Mouse (Mus musculus) midbrain, embryonic 16.5 days (tissue): ENCODE data around the gene AU021092. TPM values are rescaled to one million over a fixed set of nuclear protein-coding genes. Genes with fewer than 3 reads are reported as not detected.

Experiments used
- ATAC-seq: fragments of 200-750 bp; cut with Nextera tagmentation; 2 replicates; pipeline ENCODE4 v1.8.0; 2017; ENCODE audit warnings: moderate TSS enrichment
- H3K27ac ChIP-seq: fragments of 300-500 bp; sonication (generic); 2 replicates; pipeline ENCODE4 v1.5.1; 2014; ENCODE audit warnings: mild to moderate bottlenecking, low read length, mixed read lengths
- H3K27me3 ChIP-seq: fragments of 300-500 bp; sonication (generic); 2 replicates; pipeline ENCODE4 v1.6.1; 2014; ENCODE audit warnings: low read depth, low read length, mixed read lengths; ENCODE audit not compliant: control insufficient read depth, insufficient read depth
- H3K36me3 ChIP-seq: fragments of 300-500 bp; sonication (generic); 2 replicates; pipeline ENCODE4 v1.6.1; 2014; ENCODE audit warnings: mild to moderate bottlenecking, low read length, moderate library complexity, mixed read lengths; ENCODE audit not compliant: control insufficient read depth, insufficient read depth
- H3K4me1 ChIP-seq: fragments of 300-500 bp; sonication (generic); 2 replicates; pipeline ENCODE4 v1.6.1; 2014; ENCODE audit warnings: mild to moderate bottlenecking, low read length, mixed read lengths; ENCODE audit not compliant: control insufficient read depth, insufficient read depth
- H3K4me2 ChIP-seq: fragments of 300-500 bp; sonication (generic); 2 replicates; pipeline ENCODE4 v1.6.1; 2014; ENCODE audit warnings: mild to moderate bottlenecking, low read length, mixed read lengths
- H3K4me3 ChIP-seq: fragments of 300-500 bp; sonication (generic); 2 replicates; pipeline ENCODE4 v1.5.1; 2014; ENCODE audit warnings: low read depth, mild to moderate bottlenecking, low read length, moderate library complexity, mixed read lengths
- H3K9ac ChIP-seq: fragments of 300-500 bp; sonication (generic); 2 replicates; pipeline ENCODE4 v1.6.1; 2014; ENCODE audit warnings: low read depth, low read length, mixed read lengths
- H3K9me3 ChIP-seq: fragments of 300-500 bp; sonication (generic); replicated peaks from 2 replicates; pipeline ENCODE4 v1.6.1; 2014; ENCODE audit warnings: mild to moderate bottlenecking, low read length, mixed read lengths; ENCODE audit not compliant: control insufficient read depth, poor library complexity, severe bottlenecking
- WGBS: fragments of 180-500 bp; shearing (Covaris S2); extraction: QIAGEN DNeasy Blood & Tissue Kit; methylation state at CpG from one replicate; pipeline ENCODE4 v1.1.7; 2014; 5-methylcytosine and 5-hydroxymethylcytosine counted together
- polyA plus RNA-seq: library from polyadenylated mRNA; unstranded; fragments of >200 nt; fragmentation: Nextera tagmentation; extraction: Ambion mirVana; gene quantifications from 2 replicates; pipeline ENCODE4 v1.2.1, GENCODE M21; 2015

The AU021092 gene
- polyA plus RNA-seq, 1 experiment from 2014 or later = 16.3 TPM

DNA sequence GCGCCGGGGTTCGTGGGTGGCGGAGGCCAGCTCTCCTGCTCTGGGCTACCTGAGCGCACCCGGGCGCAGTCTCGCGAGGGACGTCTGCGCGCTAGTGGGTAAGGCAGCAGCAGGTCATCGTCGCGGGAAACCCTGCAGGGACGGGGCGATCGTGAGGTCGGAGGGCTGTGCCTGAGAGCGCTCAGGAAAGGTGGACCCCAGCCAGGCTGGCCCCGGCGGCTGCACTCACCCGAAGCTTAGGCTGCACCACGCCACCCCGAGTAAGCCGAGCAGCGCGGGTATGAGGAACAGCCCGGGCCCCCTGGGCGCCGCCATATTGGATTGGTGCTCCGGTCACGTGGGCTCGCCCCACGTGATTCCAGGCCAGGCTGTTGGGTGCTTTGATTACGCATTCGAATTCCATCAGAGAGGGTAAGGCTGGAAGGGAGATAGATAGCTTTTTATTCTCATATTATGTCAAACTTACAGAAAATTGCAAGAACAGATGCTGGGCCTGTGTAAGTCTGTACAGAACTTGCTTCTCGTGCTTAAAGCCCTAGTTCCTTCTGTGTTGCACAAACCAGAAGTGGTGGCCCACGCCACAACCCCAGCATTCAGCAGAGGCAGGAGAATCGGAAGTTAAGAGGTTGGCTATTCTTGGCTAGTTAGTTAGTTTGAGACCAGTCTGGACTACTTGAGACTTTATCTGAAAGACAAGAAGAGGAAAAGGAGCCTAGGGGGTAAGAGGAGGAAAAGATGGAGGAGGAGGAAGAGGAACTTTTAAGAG, 18.2 kb downstream of the AU021092 start, which contains the start of gene Nagpa:
Nagpa (minus strand) TSS at position 345 of the 766 bp plus-strand sequence.
- Histone ChIP-seq H3K9me3 (no peaks in the 10 kb centered on the region), H3K4me2 (peak within 1 kb of the TSS; percentile 92), H3K9ac (peak within 1 kb of the TSS; percentile 73), H3K36me3 (peaks cover 7% of the 10 kb centered on the region; the same call in 1 of the 2 replicates), H3K27ac (no peak within 1 kb of the TSS), H3K4me3 (peak within 1 kb of the TSS; percentile 66), H3K27me3 (no peaks in the 10 kb centered on the region), H3K4me1 (peaks cover 5% of the 10 kb centered on the region; the same call in 1 of the 2 replicates)
- WGBS = 4% methylated on average over 40 of the region's 40 CpGs
- ATAC-seq = peak; percentile 90

DNA sequence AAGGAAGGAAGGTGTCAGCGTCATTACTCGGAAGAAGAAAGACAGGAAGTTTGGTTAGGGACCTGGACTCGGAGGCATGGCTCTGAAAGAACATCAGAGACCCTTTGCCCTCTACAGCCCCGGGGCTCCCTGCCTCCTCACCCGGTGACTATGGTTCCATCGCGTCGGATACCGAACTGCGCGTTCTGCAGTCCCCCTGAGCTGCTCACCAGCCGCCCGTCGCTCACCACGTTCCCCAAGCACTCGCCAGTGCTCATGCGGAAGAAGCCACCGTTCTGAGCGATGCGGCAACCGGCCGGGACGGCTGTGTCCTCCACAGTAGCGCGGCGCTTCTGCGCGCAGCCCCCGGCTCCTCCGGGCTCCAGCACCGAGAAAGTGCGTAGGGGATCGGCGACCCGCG, 18.9 kb downstream of the AU021092 start:
- no peaks in the 10 kb centered on the region for H3K9me3 ChIP-seq
- no peak overlapping the region for H3K27ac ChIP-seq
- H3K4me1 ChIP-seq = peaks cover 5% of the 10 kb centered on the region; the same call in 1 of the 2 replicates
- H3K36me3 ChIP-seq = peaks cover 9% of the 10 kb centered on the region
- ATAC-seq = peak; percentile 61; the same call in 1 of the 2 replicates
- H3K9ac ChIP-seq = peak overlapping the region; percentile 73
- H3K4me3 ChIP-seq = peak overlapping the region; percentile 66
- 1% methylated on average over 36 of the region's 36 CpGs for WGBS
- peak overlapping the region; percentile 92 for H3K4me2 ChIP-seq
- no peaks in the 10 kb centered on the region for H3K27me3 ChIP-seq

DNA sequence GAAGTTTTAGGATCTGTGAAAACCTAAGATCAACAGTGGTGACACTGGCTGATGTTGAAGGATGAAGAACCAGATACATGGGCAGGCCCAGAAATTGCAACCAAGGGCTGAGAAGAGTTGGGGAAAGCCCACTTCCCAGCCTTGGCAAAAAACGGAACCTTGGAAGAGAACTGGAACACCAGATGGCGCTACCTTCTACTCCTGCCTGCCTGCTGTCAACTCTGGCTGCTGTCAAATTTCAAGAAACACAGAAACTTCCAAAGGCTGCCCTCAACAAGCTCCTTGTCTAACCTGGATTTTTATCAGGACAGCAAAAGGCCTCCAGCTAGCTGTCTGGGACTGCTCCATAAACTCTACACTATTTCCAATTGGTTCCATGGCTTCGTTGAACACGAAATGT, 19.4 kb downstream of the AU021092 start:
- no peaks in the 10 kb centered on the region for H3K27me3 ChIP-seq
- WGBS = 16% methylated on average over 4 of the region's 4 CpGs
- no peaks in the 10 kb centered on the region for H3K9me3 ChIP-seq
- H3K9ac ChIP-seq = no peak overlapping the region
- H3K27ac ChIP-seq = no peak overlapping the region
- peaks cover 5% of the 10 kb centered on the region; the same call in 1 of the 2 replicates for H3K4me1 ChIP-seq
- H3K4me3 ChIP-seq = peak overlapping the region; percentile 66
- peak overlapping the region; percentile 92 for H3K4me2 ChIP-seq
- peaks cover 9% of the 10 kb centered on the region for H3K36me3 ChIP-seq
- ATAC-seq = no peak

DNA sequence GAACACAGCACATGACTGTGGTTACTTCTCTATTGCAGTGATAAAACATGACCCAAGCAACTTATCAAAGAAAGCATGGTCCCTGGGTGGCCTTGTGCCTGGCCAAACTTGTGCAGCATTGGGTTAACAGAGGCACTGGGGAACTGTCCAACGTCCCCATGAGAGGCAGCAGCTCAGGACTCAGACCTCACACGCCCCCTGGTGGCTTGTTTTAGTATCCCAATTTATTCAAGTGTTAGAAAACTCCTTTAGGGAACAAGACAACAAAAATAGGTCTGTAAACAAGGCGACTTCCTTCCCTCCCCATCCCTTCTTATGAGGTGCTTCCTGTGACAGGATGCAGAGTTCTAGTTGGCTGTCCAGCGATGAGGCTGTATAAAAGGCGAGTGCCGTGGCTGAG, 27.0 kb downstream of the AU021092 start:
- Histone ChIP-seq H3K9ac (no peak overlapping the region), H3K36me3 (peaks cover 13% of the 10 kb centered on the region), H3K9me3 (no peaks in the 10 kb centered on the region), H3K4me3 (no peak overlapping the region), H3K4me2 (no peak overlapping the region), H3K27ac (no peak overlapping the region), H3K27me3 (no peaks in the 10 kb centered on the region), H3K4me1 (no peaks in the 10 kb centered on the region)
- no peak for ATAC-seq
- WGBS = 26% methylated on average over 6 of the region's 6 CpGs

DNA sequence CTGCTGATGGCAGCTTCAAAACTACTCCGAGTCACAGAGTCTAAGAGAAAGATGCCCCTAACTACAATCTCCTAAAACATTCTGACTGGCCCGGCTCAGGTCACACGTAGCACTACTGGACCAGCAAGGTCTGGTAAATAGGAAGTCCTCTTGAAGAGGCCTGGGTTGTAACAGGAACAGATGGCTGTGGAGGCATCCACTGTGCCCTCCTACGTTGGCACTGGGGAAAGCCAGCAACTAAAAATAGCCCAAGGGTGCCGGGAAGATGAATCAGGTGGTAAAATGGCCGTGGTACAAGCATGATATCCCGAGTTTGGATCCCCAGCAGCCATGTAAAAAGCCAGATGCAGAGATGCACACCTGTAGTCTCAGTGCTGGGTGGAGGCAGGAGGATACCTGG, 35.9 kb downstream of the AU021092 start:
- Histone ChIP-seq H3K4me3 (no peak overlapping the region), H3K4me2 (no peak overlapping the region), H3K27me3 (no peaks in the 10 kb centered on the region; the same call in 1 of the 2 replicates), H3K27ac (no peak overlapping the region), H3K36me3 (no peaks in the 10 kb centered on the region), H3K9me3 (no peaks in the 10 kb centered on the region), H3K4me1 (no peaks in the 10 kb centered on the region), H3K9ac (no peak overlapping the region)
- no peak for ATAC-seq
- 79% methylated on average over 7 of the region's 7 CpGs for WGBS

DNA sequence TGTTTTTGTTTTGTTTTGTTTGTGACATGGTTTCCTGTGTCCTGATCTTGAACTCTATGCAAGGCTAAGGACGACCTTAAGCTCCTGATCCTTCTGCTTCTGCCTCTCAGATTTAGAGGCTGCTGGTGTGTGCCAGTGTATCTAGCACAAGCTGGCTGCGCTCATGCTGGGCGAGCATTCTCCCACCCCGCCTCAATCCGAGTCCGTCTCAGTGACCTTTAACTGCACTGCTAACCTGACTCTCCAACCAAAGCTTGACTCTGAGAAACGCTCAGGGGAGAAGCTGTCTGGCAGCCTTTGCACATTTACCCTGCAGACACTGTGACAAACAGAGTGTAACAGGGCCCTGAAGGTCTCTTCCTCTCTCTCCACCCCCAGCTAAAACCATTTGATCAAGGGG, 36.4 kb downstream of the AU021092 start:
- Histone ChIP-seq H3K27ac (no peak overlapping the region), H3K4me3 (no peak overlapping the region), H3K27me3 (no peaks in the 10 kb centered on the region; the same call in 1 of the 2 replicates), H3K4me1 (no peaks in the 10 kb centered on the region), H3K4me2 (no peak overlapping the region), H3K36me3 (no peaks in the 10 kb centered on the region), H3K9me3 (no peaks in the 10 kb centered on the region), H3K9ac (no peak overlapping the region)
- no peak for ATAC-seq
- 61% methylated on average over 7 of the region's 7 CpGs for WGBS

DNA sequence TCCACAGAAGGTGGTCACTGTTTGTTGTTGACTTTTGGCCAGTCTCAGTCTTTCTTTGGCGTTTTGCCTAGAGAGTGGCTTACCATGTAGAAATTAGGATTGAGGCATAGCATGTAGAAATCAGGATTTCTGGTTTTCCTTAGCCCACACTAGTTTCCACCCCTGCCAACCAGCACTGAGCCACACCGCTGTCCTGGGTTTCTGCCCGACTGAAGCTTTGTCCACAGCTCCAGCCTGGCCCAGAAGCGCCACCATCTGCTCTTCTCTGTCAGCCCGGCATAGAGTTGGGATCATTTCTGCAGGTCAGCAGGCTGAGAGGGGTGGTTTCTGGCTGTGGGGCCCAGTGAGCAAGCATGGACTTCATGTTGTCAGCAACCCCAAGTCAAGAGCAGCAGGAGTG, 37.1 kb downstream of the AU021092 start:
- Histone ChIP-seq H3K4me1 (no peaks in the 10 kb centered on the region), H3K27ac (no peak overlapping the region), H3K27me3 (no peaks in the 10 kb centered on the region; the same call in 1 of the 2 replicates), H3K4me3 (no peak overlapping the region), H3K4me2 (no peak overlapping the region), H3K36me3 (no peaks in the 10 kb centered on the region), H3K9ac (no peak overlapping the region), H3K9me3 (no peaks in the 10 kb centered on the region)
- no peak for ATAC-seq
- 88% methylated on average over 5 of the region's 5 CpGs for WGBS

DNA sequence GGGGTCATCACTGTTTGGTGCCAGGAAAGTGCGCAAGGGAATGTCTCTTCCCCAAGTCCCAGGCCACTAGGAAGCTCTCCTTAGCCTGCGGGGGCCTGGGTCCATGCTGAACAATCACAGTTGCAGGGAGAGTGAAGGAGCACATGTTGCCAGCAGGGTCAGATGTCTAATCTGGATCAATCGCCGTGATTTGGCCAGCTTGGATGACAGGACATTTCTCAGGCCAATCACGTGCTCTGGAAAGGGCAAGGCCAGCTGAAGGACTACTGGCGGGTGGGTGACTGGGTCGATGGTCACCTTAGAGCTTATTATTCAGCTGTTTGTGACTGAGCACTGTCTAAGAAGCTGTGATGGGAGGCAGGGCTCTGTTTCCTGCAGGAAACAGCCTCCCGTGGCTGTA, 38.0 kb downstream of the AU021092 start:
- H3K36me3 ChIP-seq = no peaks in the 10 kb centered on the region
- H3K27ac ChIP-seq = no peak overlapping the region
- H3K9me3 ChIP-seq = no peaks in the 10 kb centered on the region
- H3K4me1 ChIP-seq = no peaks in the 10 kb centered on the region
- no peak overlapping the region for H3K4me2 ChIP-seq
- no peak overlapping the region for H3K9ac ChIP-seq
- ATAC-seq = no peak
- WGBS = 61% methylated on average over 8 of the region's 8 CpGs
- no peak overlapping the region for H3K4me3 ChIP-seq
- H3K27me3 ChIP-seq = no peaks in the 10 kb centered on the region; the same call in 1 of the 2 replicates

DNA sequence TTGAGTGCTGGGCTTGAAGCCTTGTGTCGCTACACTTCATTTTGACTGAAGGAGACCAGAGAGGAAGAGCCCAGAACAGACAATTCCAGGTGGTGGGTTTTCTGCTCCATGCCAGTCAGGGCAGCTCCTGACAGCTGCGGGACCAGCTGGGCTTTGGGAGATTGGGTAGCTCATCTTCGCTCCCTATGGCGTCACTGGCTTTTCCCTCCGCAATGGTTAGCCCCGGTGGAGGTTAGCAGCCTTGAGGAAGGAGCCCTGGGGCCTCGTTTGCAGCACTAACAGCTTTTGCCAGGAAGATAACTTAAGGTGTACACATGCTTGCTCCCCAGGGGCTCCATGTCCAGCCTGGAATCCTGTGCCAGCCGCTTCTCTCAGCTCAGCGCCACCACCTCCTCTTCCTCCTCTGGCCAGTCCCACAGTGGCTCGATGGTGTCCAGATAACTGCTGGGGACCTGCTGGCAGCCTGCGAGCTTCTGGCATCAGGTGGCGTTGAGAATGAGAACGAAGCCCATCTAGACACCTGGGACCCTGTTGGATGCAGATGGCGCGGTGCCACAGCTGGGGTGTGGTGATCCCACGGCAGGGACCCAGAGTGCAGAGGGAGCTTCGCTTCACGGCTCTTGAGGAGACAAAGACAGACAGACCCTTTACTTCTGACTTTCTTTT, 38.7 kb downstream of the AU021092 start:
- H3K4me3 ChIP-seq = no peak overlapping the region
- H3K27ac ChIP-seq = no peak overlapping the region
- WGBS = 75% methylated on average over 18 of the region's 18 CpGs
- no peak overlapping the region for H3K9ac ChIP-seq
- no peak overlapping the region for H3K4me2 ChIP-seq
- no peaks in the 10 kb centered on the region for H3K36me3 ChIP-seq
- no peak for ATAC-seq
- no peaks in the 10 kb centered on the region for H3K27me3 ChIP-seq
- no peaks in the 10 kb centered on the region for H3K4me1 ChIP-seq
- H3K9me3 ChIP-seq = no peaks in the 10 kb centered on the region
